Mouse (Mus musculus) colon, adult 2 months (tissue): ENCODE measurements around the gene Cdon. TPM values are rescaled to one million over a fixed set of nuclear protein-coding genes. Genes with fewer than 3 reads are reported as not detected.

ENCODE experiments used
- polyA plus RNA-seq: library from polyadenylated mRNA; depleted of rRNA; stranded (reverse); fragments of >200 nt; gene quantifications from 2 replicates; pipeline ENCODE4 v1.2.3, GENCODE M21; 2012; rRNA removed

The Cdon gene
- 5.5 and 5.8 TPM in 2 replicates for polyA plus RNA-seq

DNA sequence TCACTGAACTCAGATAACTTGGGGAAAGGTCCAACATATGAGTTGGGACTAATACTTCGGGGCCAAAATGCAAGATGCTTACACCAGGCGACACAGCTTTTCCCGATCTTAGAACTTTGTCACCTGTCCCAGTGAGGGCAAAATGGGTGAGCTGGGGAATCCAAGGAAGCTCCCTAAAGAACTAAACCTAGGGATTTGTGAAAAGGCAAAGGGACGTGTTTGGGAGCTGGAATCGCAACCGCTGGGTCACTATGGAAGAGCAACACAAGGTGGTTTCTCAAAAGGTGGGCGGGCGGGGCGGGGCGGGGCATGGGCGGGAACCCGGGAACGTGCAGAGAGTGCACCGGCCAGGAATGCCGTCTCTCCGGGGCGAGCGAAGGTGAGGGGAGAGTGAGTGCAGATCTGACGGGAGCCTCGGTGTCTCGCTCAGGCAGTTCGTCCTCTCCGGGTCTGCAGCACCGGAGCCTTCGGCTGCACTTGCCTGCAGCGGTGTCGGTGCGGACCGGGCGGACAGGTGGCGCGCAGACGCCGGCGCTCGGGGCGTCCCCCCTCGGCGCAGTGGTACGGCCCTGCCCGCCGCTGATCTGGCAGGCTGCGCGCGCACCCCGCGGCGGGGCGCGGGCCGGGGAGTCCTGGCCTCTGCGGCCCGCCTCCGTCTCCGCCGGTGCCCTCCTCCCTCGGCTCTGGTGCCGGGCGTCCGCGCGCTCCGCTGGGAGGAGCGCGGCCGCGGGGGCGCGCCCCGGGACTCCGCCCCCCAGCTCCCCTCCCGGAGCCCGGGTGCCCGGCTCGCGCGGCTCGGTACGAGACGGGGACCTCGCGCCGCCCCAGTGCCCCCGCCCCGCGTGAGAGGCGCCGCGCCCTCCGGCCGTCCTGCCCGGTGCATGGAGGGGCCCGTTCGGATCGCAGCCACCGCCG, at the start of gene Cdon:
Gene Cdon (plus strand): TSS at position 324 of the 915 bp plus-strand sequence.

DNA sequence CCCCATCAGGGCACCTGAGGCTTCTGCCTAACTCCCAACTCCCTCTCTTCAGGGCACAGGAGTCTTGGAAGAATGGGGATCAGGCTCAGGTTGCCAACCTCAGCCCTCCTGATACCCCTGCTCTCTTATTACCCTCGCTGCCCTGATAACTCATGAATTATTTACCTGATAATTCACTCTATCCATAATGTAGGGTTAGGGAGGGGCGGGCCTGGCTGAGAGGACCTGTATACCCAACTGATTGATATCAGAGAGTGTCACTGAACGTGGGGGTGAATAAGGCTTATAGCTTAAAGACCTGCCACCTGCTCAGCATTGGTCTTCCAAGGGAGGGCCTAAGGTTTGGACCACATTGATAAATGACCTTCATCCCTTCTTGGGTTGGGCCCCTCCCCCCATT, 97.2 kb downstream of the Cdon start, which contains the start of gene Gm1113:
Gene Gm1113 (minus strand): TSS at position 101 of the 400 bp plus-strand sequence.

Other genes starting within 250 kb of the Cdon start
- gene Dcps, start 245.1 kb upstream of the Cdon start, polyA plus RNA-seq = 21.2 and 27.6 TPM in 2 replicates
- gene Srpr, start 221.0 kb upstream of the Cdon start, polyA plus RNA-seq = 61.5 and 66.2 TPM in 2 replicates
- 23.0 and 28.3 TPM in 2 replicates for gene Tirap, start 220.8 kb upstream of the Cdon start, polyA plus RNA-seq
- 11.8 and 19.4 TPM in 2 replicates for gene Foxred1, start 210.1 kb upstream of the Cdon start, polyA plus RNA-seq
- 10.1 and 12.5 TPM in 2 replicates for gene Fam118b, start 153.3 kb upstream of the Cdon start, polyA plus RNA-seq
- gene Rpusd4, start 153.3 kb upstream of the Cdon start, polyA plus RNA-seq = 8.0 and 9.2 TPM in 2 replicates
- gene Gm1113, start 97.1 kb downstream of the Cdon start, polyA plus RNA-seq = not detected in 2 replicates
- 0.03 TPM in 1 of 2 replicates, not detected in the other for gene Ddx25, start 137.4 kb downstream of the Cdon start, polyA plus RNA-seq
- 0.51 and 0.98 TPM in 2 replicates for gene Pus3, start 137.5 kb downstream of the Cdon start, polyA plus RNA-seq
- gene Pate2, start 149.2 kb downstream of the Cdon start, polyA plus RNA-seq = 0.08 TPM in 1 of 2 replicates, not detected in the other
- gene Hyls1, start 149.3 kb downstream of the Cdon start, polyA plus RNA-seq = 0.84 and 1.2 TPM in 2 replicates
- not detected in 2 replicates for gene Pate4, start 190.8 kb downstream of the Cdon start, polyA plus RNA-seq
- not detected in 2 replicates for gene Pate3, start 227.1 kb downstream of the Cdon start, polyA plus RNA-seq